ENCODE assay signal across 15 mouse cellular contexts in genomic region chr1:138919601-138920000, GRCm38 (mm10).
"Had no signal": no experiment of that assay in that cellular context is flagged by ENCODE, and none has a peak within 500 bp of the region (broad histone marks: within the 10 kb centered on the region; RNA-seq: fewer than 3 reads in every experiment).

No protein-coding gene starts in this region.

- H3K36me3 ChIP-seq: neural tube, embryonic 15.5 days; stomach, embryonic 15.5 days had no signal

- H3K27ac ChIP-seq: neural tube, embryonic 15.5 days; stomach, embryonic 15.5 days; stomach, postnatal 0 days had no signal

- H3K9ac ChIP-seq: neural tube, embryonic 15.5 days; stomach, embryonic 15.5 days had no signal

- H3K27me3 ChIP-seq: neural tube, embryonic 15.5 days; stomach, embryonic 15.5 days had no signal

- H3K4me2 ChIP-seq: neural tube, embryonic 15.5 days; stomach, embryonic 15.5 days had no signal

- H3K4me3 ChIP-seq: neural tube, embryonic 15.5 days; stomach, embryonic 15.5 days had no signal

- H3K9me3 ChIP-seq: neural tube, embryonic 15.5 days; stomach, embryonic 15.5 days had no signal

- DNase-seq: retina, postnatal 1 day; right cerebral cortex, adult 18-20 months; right cerebral cortex, postnatal 14 days; right cerebral cortex, postnatal 25 days; right cerebral cortex, postnatal 4 days; spleen, adult 18-20 months; thymus, adult 18-20 months; thymus, adult 2 months; thymus, postnatal 14 days; thymus, postnatal 25 days; thymus, postnatal 36 days; thymus, postnatal 4 days had no signal

- H3K4me1 ChIP-seq: neural tube, embryonic 15.5 days; stomach, embryonic 15.5 days had no signal
